Mouse (Mus musculus) pancreas, adult 10 weeks (tissue): Measurements from ENCODE around the gene Hadhb. TPM values are rescaled to one million over a fixed set of nuclear protein-coding genes. Genes with fewer than 3 reads are reported as not detected.

Experiments used
- polyA plus RNA-seq: library from polyadenylated mRNA; stranded (reverse); fragments of 350-450 nt; fragmentation: Illumina TruSeq; extraction: RNeasy Lipid Tissue Mini Kit (QIAGEN cat#74804); gene quantifications from one replicate; pipeline ENCODE4 v1.2.3, GENCODE M21; 2015; ENCODE audit warnings: low read depth, low replicate concordance; ENCODE audit not compliant: insufficient read depth

Gene Hadhb
- 30.1 TPM for polyA plus RNA-seq

DNA sequence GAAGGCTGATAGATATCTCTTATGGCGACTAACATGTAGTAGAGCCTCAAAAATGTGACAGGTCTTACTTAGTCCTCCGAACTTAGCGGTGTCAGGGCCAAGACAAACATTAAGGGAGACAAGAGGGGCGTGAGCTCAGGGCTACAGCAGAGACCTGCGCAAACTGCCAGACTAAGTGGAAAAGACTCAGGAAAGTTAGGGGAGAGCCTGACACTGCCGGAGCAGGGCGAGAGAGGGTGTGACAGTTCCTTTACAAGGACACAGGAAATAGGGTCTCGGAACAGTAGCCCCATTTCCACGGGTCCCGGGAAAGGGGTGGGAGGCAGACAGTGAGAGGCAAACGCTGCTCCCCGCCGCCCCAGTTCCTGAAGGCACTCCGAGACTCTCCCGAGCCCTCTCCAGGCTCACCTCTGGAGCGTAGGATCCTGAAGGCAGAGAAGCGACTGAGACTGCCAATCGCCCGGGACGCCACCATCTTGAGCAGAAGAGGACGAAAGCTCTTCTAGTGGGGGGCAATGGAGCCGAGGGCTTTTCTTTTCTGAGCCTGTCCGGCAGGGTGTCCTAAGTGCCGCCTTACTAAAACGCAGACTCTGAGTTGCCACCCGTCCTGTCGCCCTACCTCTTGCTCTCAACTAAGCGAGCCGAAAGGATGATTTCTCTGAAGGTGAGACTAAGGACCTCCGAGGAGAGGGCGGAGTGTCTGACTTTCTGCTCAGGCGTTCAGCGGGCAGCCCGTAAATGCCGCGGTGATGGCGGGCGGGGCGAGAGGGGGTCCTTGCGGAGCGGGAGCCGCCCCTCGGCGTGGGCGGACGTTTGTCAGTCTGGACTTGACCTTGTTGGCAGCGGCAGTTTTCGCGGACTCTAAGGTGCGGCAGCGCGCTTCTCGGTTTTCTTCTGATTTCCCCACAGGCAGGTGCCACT lies at the start of gene Hadhb, which contains the start of gene Hadha:
TSS of gene Hadhb (plus strand) at position 775 of the 921 bp plus-strand sequence.
TSS of gene Hadha (minus strand) at position 689 of the 921 bp plus-strand sequence.

DNA sequence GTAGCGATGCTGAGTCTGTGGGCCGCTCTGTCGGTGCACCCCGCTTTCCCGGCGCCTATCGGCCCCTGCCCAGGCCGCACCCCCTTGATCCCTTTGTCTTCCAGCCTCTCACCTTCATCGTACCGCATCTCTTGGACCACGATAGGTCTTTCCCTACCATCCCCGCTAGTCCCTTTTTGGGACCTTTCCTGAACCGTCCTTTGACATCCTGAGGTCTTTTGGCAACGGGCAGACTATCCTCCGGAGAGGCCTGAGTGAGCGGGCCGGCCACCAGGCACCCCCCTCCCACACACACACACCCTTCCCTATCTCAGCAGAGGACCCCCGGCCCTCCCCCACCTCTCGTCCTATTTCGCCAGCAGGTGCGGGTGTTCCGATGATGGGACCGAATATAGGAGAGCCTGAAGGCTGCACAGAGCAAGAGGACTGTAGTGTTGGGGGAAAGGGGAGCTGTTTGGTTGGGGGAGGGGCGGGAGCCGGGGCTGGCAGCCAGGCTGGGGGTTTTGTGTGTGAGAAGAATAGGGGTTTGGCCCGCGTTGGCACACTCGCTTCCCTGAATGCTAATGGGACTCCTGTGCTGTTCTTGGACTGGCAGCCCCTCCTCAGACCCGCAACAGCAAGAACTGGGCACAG lies 49.3 kb upstream of the Hadhb start, which contains the start of gene 3110082J24Rik:
TSS of gene 3110082J24Rik (minus strand) at position 419 of the 633 bp plus-strand sequence.

DNA sequence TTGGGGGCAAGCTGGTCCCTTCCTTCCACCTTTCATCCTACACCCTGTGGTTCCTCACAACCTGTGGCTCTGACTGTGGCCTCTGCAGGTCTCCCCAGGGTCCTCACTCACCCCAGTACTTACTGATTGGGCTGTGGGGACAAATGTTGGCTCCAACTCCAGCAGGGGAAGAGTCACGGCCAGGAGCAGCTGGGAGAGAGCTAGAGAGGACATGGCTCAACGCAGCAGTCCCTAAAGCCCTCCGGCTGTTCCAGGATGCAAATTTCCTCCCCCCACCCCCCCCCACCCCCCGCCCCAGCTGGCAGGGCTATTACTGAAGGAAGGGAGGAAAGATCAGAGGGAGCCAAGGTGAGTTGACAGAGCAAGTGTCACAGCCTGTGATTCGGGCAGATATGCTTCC lies 50.4 kb downstream of the Hadhb start, which contains the start of gene Adgrf3:
TSS of gene Adgrf3 (minus strand) at position 230 of the 400 bp plus-strand sequence.

DNA sequence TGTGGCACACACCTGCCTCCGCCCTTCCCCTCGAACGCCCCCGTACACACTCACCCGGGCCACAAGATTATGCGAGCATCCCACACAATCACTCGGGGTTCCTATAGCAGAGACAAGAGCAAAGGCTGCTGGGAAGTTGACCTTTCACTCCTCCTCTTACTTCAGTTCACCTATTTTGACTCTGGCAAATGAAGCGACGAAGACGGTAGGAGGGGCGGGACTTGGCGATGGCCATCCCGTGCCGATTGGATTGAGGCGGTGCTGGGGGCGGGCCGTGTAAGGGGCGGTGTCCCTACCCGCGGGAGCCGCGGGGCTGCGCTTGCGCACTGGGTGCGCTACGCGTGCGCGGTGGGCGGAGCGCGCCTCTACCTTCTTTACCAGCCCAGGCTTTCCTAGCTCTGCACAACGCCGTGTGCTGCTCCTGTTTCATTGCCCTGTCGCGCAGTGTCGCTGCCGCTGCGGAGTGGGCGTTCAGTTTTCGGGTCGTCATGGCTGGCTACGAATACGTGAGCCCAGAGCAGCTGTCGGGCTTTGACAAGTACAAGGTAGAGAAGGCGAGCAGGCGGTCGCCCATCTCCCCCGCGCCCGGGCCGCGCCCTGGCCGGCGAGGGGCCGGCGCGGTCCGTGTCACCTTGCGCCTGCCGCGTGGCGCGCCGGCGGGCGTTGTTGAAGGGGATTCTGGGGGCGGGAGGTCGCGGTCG lies 77.4 kb downstream of the Hadhb start, which contains the start of gene Selenoi:
TSS of gene Selenoi (plus strand) at position 311 of the 701 bp plus-strand sequence.

Other genes with a start within 250 kb of the Hadhb start
- not detected for gene Il6, start 142.1 kb upstream of the Hadhb start, polyA plus RNA-seq
- 3.4 TPM for gene Tyms, start 81.6 kb upstream of the Hadhb start, polyA plus RNA-seq
- not detected for gene Garem2, start 50.1 kb upstream of the Hadhb start, polyA plus RNA-seq
- not detected for gene 3110082J24Rik, start 49.2 kb upstream of the Hadhb start, polyA plus RNA-seq
- gene Hadha, start 86 bp upstream of the Hadhb start, polyA plus RNA-seq = 17.1 TPM
- not detected for gene Adgrf3, start 50.5 kb downstream of the Hadhb start, polyA plus RNA-seq
- 4.2 TPM for gene Selenoi, start 77.3 kb downstream of the Hadhb start, polyA plus RNA-seq
- gene Drc1, start 126.1 kb downstream of the Hadhb start, polyA plus RNA-seq = 0.76 TPM